Mouse (Mus musculus) kidney, adult 8-10 months (tissue): Measurements from ENCODE around the gene Gria1.

ENCODE experiments used
- DNase-seq, 2 experiments: peaks; one replicate each; pipeline ENCODE4 v3.0.0; 2022

Gria1 gene

GRCm38 (mm10) chr11:57303602-57304001 is 292.4 kb downstream of the Gria1 start:
- no peak for DNase-seq

- DNase-seq, result peak in 1 of 2 experiments; percentile 9
Observed at GRCm38 (mm10) chr11:57306116-57306515, 294.9 kb downstream of the Gria1 start.

- DNase-seq, result no peak
Observed at GRCm38 (mm10) chr11:57306892-57307291, 295.7 kb downstream of the Gria1 start.

- no peak for DNase-seq
Observed at GRCm38 (mm10) chr11:57317063-57317462, 305.9 kb downstream of the Gria1 start.

DNA sequence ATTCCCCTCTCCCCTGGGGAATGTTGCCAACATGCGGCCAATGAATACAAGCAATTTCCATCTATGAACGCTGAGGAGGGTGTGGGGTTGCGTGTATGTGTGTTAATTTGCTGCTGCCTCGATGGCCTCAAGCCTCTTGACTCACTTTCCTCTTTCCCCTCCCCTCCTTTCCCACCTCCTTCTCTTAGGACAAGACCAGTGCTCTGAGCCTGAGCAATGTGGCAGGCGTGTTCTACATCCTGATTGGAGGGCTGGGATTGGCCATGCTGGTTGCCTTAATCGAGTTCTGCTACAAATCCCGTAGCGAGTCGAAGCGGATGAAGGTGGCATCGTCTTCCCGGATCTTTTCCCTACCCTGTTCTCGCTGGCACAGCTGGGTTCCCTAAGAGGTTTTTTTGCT is 306.3 kb downstream of the Gria1 start:
- no peak for DNase-seq

DNA sequence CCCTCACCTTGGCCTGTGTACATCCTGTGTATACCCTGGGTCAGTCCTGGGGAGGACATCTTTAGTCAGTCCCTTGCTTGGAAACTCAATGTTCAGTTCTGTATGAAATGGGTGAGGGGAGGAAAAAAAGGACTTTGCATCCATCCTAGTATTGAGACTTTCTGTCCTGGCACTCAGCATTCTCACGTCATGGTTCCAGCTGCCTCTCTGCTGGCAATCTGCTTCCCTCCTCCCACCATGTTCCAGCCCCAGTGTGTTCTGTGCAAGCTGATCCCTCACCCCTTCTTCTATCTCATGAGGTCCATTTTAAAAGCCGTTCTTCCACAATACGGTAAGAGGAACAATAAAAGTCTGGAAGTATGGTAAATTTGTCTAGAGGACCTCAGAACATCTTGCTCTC is 308.2 kb downstream of the Gria1 start:
- DNase-seq, result no peak

DNA sequence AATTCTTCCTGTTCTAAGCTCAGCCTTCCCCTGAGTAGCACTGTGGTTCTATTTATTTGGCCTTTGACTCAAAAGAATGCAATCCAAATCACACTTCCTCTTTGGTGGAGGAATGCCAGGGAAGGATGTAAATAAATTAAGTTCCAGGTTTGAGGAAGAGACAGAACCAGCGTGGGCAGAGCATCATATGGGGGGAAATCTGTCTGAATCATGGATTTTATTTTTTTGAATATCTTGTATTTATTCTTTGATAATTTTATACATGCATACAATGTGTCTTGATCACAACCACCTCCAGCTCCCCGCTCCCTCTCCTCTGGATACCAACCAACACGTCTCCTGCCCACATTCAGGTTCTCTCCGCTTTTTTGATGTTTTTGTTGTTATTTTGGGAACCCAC is 312.9 kb downstream of the Gria1 start:
- DNase-seq, result no peak
